Mouse (Mus musculus): ENCODE results near the gene Samd4. TPM values are rescaled to one million over a fixed set of nuclear protein-coding genes. Genes with fewer than 3 reads are reported as not detected.
"Not testable (repeated sequence)": the region's sequence is repeated elsewhere in the genome, so short reads cannot be mapped to it uniquely, and the experiment has no call there.

Gene Samd4
- polyA plus RNA-seq, 1 experiment from 2014 or later, result 5.0 TPM

DNA sequence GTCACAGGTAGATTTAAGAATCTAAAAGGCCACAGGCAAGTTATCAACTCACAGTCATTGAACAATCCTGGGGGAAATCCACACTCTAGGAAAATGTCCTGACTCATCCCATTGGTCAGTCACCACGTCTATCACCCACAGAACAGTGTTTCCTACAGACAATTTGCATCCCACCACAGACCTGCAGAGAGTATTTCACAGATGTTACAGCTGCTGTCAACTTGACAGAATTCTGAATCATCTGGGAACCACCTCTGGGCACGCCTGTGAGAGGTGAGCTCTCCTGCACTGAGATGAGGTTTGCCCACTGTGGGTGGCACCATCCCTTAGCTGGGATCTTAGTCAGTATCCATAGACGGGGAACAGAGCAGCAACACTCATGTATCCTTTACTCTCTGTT, 224.8 kb downstream of the Samd4 start:
- Histone ChIP-seq H3K27ac (no peak overlapping the region), H3K27me3 (no peaks in the 10 kb centered on the region), H3K36me3 (replicated peaks) (no peaks in the 10 kb centered on the region), H3K4me2 (no peak overlapping the region), H3K4me3 (replicated peaks) (no peak overlapping the region), H3K4me1 (peaks cover 5% of the 10 kb centered on the region; the same call in 1 of the 2 replicates), H3K9me3 (no peaks in the 10 kb centered on the region), H3K9ac (no peak overlapping the region)
- no peak for ATAC-seq (ENCODE audit: low FRiP score)
- WGBS, result 83% methylated on average over 3 of the region's 3 CpGs

DNA sequence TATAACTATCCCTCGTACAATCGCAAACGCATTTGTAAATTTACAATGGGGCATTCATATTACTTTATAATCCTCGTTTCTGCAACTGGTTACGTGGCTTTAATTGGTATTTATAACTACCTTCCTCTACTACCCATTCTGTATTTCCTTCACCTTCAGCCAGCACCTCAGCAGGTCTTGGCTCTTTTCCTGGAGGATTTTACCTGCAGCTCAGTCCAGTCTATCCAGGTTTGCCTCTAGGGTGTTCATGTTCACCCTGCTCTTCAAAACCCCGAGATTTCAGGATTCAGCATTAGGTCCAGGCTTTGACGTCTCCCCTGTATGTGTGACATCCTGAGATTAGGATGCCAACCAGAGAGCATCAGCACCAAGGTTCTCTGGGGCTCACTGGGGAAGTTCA, 227.7 kb downstream of the Samd4 start:
- H3K4me3 ChIP-seq (replicated peaks); H3K9me3 ChIP-seq; H3K27ac ChIP-seq; H3K36me3 ChIP-seq (replicated peaks); H3K9ac ChIP-seq; H3K4me2 ChIP-seq; ATAC-seq (ENCODE audit: low FRiP score); H3K4me1 ChIP-seq; H3K27me3 ChIP-seq: not testable (repeated sequence)
- WGBS, result 89% methylated on average over 7 of the region's 7 CpGs

DNA sequence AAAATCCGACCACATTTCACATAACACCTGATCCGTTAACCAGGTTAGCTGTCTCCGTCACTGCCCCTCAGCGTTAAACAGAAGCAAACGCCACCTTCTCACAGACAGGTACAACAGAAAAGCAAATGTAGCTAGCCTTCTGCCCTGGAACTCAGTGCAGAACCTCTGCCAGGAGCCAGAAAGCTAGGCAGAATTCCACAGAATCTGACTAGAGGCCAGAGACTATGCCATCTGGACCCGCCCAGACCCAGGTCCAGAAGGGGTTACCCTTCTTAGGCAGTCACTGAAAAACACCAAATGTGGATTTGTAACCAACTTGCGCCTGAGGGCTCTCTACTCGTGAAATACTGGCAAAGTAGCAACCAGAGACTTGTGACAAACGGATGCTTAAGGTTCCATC, 228.7 kb downstream of the Samd4 start:
- no peak overlapping the region for H3K4me3 ChIP-seq (replicated peaks)
- H3K36me3 ChIP-seq (replicated peaks), result no peaks in the 10 kb centered on the region
- no peak overlapping the region for H3K27ac ChIP-seq
- no peaks in the 10 kb centered on the region for H3K27me3 ChIP-seq
- no peaks in the 10 kb centered on the region for H3K9me3 ChIP-seq
- H3K4me2 ChIP-seq, result no peak overlapping the region
- ATAC-seq (ENCODE audit: low FRiP score), result no peak
- H3K4me1 ChIP-seq, result no peaks in the 10 kb centered on the region
- no peak overlapping the region for H3K9ac ChIP-seq
- WGBS, result 51% methylated on average over 9 of the region's 9 CpGs

DNA sequence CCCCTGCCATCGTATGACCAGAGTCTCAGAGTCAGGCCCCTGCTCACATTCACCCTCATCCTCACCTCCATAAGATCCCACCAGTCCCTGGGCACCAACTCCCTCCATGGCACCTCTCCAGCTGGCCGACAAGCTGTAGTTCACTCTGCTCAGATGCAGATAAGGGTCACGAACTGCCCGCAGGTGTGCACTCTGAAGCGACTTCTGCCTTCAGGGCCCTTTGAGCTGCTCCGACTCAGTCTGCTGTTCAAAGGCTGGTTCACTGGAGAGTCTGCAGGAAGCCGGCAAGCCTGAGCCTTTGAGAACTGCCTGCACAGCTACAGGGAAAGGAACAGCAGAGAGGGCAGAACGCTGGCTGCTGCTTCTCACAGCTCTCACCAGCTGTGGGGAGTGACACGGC, 232.5 kb downstream of the Samd4 start:
- H3K27ac ChIP-seq, result no peak overlapping the region
- no peaks in the 10 kb centered on the region for H3K36me3 ChIP-seq (replicated peaks)
- no peaks in the 10 kb centered on the region for H3K27me3 ChIP-seq
- no peak overlapping the region for H3K4me3 ChIP-seq (replicated peaks)
- H3K4me1 ChIP-seq, result no peaks in the 10 kb centered on the region
- H3K4me2 ChIP-seq, result no peak overlapping the region
- no peak for ATAC-seq (ENCODE audit: low FRiP score)
- H3K9ac ChIP-seq, result no peak overlapping the region
- no peaks in the 10 kb centered on the region for H3K9me3 ChIP-seq
- 68% methylated on average over 9 of the region's 9 CpGs for WGBS

DNA sequence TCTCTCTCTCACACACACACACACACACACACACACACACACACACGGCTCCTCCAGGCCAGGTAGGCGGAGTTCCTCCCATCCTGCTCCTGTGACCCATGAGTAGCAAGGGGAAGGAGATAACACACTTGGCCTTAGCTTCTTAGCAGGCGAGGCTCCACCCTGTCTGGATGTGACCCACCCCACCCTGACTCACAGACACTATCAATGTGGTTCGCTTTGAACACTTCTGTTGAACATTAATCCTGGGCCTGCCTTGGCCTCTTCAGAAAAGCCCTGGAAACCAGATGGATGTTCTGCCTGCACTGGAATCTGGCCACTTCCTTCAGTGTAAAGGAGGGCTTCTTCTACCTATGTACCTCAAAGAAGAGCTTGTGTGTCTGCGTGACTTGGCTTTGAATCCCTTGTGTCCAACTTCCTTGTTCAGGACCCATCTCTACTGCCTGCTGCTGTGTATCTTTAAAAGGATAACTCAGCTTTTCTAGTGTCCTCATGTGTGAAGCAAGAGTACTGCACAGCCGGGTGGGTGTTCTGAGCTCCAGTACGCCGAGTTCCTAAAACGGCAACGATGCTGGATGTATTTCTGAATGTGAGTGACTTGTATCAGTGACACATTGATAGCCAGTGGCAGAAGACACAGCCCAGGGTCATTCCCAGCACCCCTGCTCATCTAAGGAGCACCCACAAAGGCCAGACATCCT, 233.6 kb downstream of the Samd4 start:
- no peak overlapping the region for H3K27ac ChIP-seq
- WGBS, result 87% methylated on average over 10 of the region's 10 CpGs
- no peaks in the 10 kb centered on the region for H3K36me3 ChIP-seq (replicated peaks)
- ATAC-seq (ENCODE audit: low FRiP score), result no peak
- no peak overlapping the region for H3K4me3 ChIP-seq (replicated peaks)
- H3K9me3 ChIP-seq, result no peaks in the 10 kb centered on the region
- no peaks in the 10 kb centered on the region for H3K27me3 ChIP-seq
- H3K4me1 ChIP-seq, result no peaks in the 10 kb centered on the region
- no peak overlapping the region for H3K9ac ChIP-seq
- no peak overlapping the region for H3K4me2 ChIP-seq

DNA sequence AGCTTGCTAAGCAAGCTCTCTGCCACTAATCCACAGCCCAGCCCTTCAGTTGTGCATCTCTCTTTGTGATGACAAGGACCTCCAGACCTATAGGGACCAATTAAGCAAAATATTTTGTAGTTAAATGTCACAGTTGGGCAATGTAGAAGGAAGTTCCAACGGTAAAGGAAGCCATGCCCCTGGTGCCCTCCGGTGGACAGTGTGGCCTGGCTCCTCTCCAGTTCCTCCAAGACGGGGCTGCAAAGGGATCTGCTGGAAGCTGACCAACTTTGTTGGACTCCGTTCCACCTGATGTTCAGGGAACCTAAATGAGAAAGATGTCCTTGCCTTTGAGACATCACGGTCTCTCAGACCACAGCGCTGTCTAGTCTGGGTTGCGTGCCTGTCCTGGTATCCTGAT, 234.9 kb downstream of the Samd4 start:
- H3K27me3 ChIP-seq, result no peaks in the 10 kb centered on the region
- no peak overlapping the region for H3K4me3 ChIP-seq (replicated peaks)
- 81% methylated on average over 7 of the region's 7 CpGs for WGBS
- no peaks in the 10 kb centered on the region for H3K4me1 ChIP-seq
- ATAC-seq (ENCODE audit: low FRiP score), result no peak
- no peaks in the 10 kb centered on the region for H3K36me3 ChIP-seq (replicated peaks)
- no peak overlapping the region for H3K4me2 ChIP-seq
- H3K9ac ChIP-seq, result no peak overlapping the region
- no peak overlapping the region for H3K27ac ChIP-seq
- no peaks in the 10 kb centered on the region for H3K9me3 ChIP-seq

DNA sequence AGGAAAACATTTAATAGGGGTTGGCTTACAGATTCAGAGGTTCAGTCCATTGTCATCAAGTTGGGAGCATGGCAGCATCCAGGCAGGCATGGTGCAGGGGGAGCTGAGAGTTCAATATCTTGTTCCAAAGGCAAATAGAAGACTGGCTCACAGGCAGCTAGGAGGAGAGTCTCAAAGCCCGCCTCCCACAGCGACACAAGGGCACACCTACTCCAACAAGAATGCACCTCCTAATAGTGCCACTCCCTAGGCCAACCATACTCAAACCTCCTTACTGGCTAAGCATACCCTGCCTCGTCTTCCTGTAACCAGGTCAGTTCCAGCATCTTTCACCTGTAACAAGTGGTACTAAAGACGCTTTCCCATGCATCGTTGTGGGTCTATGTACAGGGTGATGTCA, 245.3 kb downstream of the Samd4 start:
- H3K27ac ChIP-seq, result no peak overlapping the region
- H3K27me3 ChIP-seq, result no peaks in the 10 kb centered on the region
- H3K4me3 ChIP-seq (replicated peaks), result no peak overlapping the region
- H3K9me3 ChIP-seq, result no peaks in the 10 kb centered on the region
- no peak overlapping the region for H3K4me2 ChIP-seq
- 85% methylated on average over 5 of the region's 5 CpGs for WGBS
- H3K4me1 ChIP-seq, result no peaks in the 10 kb centered on the region
- ATAC-seq (ENCODE audit: low FRiP score), result no peak
- no peak overlapping the region for H3K9ac ChIP-seq
- no peaks in the 10 kb centered on the region for H3K36me3 ChIP-seq (replicated peaks)

DNA sequence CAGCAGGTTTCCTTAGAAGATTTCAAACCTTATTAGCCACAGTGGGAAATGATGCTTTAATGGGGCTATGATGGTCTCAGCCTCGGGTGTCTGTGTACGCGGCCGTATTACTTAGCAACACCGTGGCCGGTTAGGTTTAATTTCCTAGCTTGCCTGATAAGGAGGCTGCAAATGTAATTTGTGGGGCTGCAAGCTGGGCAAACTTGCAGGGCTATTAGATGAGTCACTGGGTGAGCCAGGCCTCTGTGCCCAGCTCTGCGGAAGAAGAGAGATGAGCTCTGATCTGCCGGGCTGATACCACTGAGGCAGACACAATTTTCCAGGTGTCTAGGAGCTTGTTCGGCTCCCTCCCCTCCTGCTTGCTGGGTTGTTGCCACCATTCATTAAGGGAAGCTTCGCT, 251.3 kb downstream of the Samd4 start:
- 83% methylated on average over 10 of the region's 10 CpGs for WGBS
- no peaks in the 10 kb centered on the region for H3K4me1 ChIP-seq
- H3K9ac ChIP-seq, result no peak overlapping the region
- ATAC-seq (ENCODE audit: low FRiP score), result no peak
- H3K4me2 ChIP-seq, result no peak overlapping the region
- no peaks in the 10 kb centered on the region for H3K36me3 ChIP-seq (replicated peaks)
- H3K4me3 ChIP-seq (replicated peaks), result no peak overlapping the region
- no peak overlapping the region for H3K27ac ChIP-seq
- H3K9me3 ChIP-seq, result no peaks in the 10 kb centered on the region
- no peaks in the 10 kb centered on the region for H3K27me3 ChIP-seq

DNA sequence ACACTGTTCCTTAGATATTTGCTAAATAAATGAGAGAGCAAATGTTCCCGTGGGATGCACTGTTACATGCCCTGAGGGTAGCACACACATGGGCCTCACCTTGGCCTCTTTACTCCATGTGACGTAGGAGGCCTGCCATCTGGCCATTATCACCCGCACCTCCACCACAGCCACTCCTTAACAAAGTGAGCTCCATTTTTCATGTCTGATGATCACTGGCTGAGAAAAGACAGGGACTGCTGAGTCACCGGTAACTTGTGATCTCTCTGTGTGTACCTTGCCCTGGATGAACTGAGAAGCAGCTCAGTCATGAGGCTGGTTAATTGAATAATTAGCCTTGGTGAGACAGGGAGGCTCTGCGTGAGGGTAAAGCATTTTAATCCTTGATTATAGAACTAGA, 254.0 kb downstream of the Samd4 start:
- Histone ChIP-seq H3K9ac (no peak overlapping the region), H3K36me3 (replicated peaks) (no peaks in the 10 kb centered on the region), H3K4me2 (no peak overlapping the region), H3K4me3 (replicated peaks) (no peak overlapping the region), H3K27ac (no peak overlapping the region), H3K9me3 (no peaks in the 10 kb centered on the region), H3K27me3 (no peaks in the 10 kb centered on the region), H3K4me1 (no peaks in the 10 kb centered on the region)
- no peak for ATAC-seq (ENCODE audit: low FRiP score)
- 83% methylated on average over 5 of the region's 5 CpGs for WGBS

DNA sequence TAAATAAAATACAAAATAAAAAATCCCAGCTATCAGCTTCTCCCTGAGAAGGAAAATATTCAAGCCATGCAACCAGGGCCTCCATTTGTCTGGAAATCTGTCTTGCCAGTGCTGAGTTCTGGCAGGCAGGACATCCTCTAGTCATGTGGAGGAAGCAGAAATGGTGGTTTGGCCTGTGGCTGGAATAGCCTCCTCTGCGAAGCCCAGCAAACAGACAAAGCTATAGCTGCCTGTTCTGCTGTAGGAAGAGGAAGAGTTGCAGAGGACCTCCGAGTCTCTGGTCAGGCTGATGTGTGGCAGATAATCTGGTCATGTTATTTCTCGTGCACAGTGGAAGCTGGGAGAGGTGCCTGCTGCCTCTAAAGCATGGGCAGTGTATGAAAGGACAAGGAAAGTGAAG, 256.2 kb downstream of the Samd4 start:
- Histone ChIP-seq H3K4me1 (no peaks in the 10 kb centered on the region), H3K9me3 (no peaks in the 10 kb centered on the region), H3K4me2 (no peak overlapping the region), H3K36me3 (replicated peaks) (no peaks in the 10 kb centered on the region), H3K27me3 (no peaks in the 10 kb centered on the region), H3K4me3 (replicated peaks) (no peak overlapping the region), H3K27ac (no peak overlapping the region), H3K9ac (no peak overlapping the region)
- 77% methylated on average over 3 of the region's 3 CpGs for WGBS
- no peak for ATAC-seq (ENCODE audit: low FRiP score)

DNA sequence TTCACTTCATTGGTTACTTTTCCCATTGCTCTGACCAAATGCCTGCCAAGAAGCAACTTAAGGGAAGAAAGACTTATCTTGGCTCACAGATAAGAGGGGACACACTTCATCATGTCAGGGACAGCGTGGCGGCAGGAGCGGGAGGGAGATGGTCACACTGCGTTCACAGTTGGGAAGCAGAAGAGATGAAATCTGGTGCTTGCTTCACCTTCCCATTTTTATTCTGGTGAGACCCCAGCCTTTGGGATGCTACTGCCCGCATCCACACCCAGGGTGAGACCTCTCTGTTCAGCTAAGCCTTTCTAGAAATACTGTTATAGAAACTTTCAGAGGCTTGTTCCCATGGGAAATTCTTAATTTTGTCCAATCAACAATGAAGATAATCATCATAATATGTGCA, 261.7 kb downstream of the Samd4 start:
- Histone ChIP-seq H3K9me3 (no peaks in the 10 kb centered on the region), H3K4me3 (replicated peaks) (no peak overlapping the region), H3K27me3 (no peaks in the 10 kb centered on the region), H3K4me2 (no peak overlapping the region), H3K9ac (no peak overlapping the region), H3K36me3 (replicated peaks) (no peaks in the 10 kb centered on the region), H3K27ac (no peak overlapping the region), H3K4me1 (no peaks in the 10 kb centered on the region)
- WGBS, result 97% methylated on average over 5 of the region's 5 CpGs
- ATAC-seq (ENCODE audit: low FRiP score), result no peak

DNA sequence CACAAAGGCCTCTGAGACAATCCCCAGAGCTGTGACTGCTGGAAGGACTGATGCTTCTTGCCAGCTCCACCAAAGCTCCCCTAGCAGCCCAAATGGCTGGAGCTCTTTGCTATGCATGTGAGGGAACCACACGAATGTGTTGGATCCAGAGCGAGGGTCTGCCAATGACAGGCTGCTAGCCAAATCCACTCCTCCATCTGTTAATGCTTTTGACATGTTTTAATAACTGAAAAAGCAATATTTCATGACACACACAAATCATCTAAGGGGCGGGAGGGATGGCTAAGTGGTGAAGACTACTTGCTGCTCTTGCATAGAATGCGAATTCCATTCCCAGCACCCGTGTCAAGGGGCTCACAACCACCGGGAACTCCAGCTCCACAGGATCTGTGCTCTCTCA, 268.7 kb downstream of the Samd4 start:
- 86% methylated on average over 6 of the region's 6 CpGs for WGBS
- H3K4me2 ChIP-seq, result no peak overlapping the region

DNA sequence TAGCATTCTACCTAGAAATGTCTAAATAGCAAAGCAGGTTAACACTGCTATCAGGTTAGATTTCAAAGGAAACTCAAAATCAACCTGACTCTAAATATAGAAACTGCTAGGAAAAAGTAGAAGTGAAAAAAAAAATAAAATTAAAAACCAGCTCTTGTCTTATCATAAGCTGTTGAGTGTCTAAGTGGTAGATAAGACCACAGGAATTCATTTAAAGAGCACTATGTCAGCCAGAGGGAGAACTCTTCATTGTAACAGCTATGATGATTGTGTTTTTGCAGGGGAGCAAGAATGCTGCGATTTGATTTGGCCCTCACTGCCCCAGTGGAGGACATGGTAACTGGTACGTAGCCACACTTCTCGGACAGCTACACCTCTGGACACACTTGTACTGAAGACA, 271.6 kb downstream of the Samd4 start:
- Histone ChIP-seq H3K9ac (no peak overlapping the region), H3K36me3 (replicated peaks) (no peaks in the 10 kb centered on the region), H3K4me3 (replicated peaks) (no peak overlapping the region), H3K4me1 (no peaks in the 10 kb centered on the region), H3K9me3 (no peaks in the 10 kb centered on the region), H3K4me2 (no peak overlapping the region), H3K27ac (no peak overlapping the region), H3K27me3 (no peaks in the 10 kb centered on the region)
- 91% methylated on average over 3 of the region's 3 CpGs for WGBS
- no peak for ATAC-seq (ENCODE audit: low FRiP score)

More for the DNA sequence above, 268.7 kb downstream of the Samd4 start:
- Histone ChIP-seq H3K36me3 (replicated peaks) (no peaks in the 10 kb centered on the region), H3K27me3 (no peaks in the 10 kb centered on the region), H3K4me3 (replicated peaks) (no peak overlapping the region), H3K9ac (no peak overlapping the region), H3K4me1 (no peaks in the 10 kb centered on the region), H3K9me3 (no peaks in the 10 kb centered on the region), H3K27ac (no peak overlapping the region)
- ATAC-seq (ENCODE audit: low FRiP score), result no peak

Measured in forebrain, embryonic 12.5 days (tissue).